Mouse (Mus musculus): Measurements from ENCODE around the gene Rpp38. TPM values are rescaled to one million over a fixed set of nuclear protein-coding genes. Genes with fewer than 3 reads are reported as not detected.

Gene Rpp38
- total and polyA plus RNA-seq, 3 experiments, result 2.8 to 5.8 (median 4.3) TPM

DNA sequence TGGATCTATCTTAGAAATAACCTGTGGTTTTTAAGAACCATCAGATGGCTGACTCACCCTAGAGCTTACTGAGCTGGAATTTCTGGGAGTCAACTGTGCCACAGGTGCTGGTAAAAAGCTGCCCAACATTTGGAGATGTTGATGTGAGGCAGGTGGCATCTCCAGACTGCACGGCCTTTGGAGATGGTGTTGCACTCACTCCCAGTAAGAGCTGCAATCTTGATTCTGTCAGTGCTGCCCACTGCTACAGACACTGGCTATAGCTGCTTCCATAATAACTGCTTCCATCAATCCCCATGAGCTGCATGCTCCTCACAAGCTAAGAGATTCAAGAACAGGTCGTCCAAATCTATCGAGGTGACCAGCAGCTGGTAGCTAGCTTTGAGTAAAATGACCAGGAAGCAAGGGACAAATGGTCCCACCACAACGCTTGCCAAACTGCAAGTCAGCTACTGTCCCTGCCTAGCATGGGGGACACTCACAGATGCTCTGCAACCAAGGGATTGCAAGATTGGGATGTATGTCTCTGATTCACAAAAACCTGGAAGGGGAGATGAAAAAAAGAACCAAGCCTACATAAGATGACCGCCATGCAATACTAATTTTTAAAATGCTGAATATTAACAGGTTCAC lies 1.3 kb downstream of the Rpp38 start:
- Histone ChIP-seq H3K4me1 (ENCODE audit: control insufficient read depth, insufficient read depth, low read length) (peaks cover 2% of the 10 kb centered on the region; the same call in 1 of the 2 replicates), H3K27me3 (ENCODE audit: control insufficient read depth, insufficient read depth, low read length) (no peaks in the 10 kb centered on the region), H3K4me3 (no peak overlapping the region), H3K27ac (no peak overlapping the region), H3K36me3 (ENCODE audit: control insufficient read depth, insufficient read depth, low read length) (no peaks in the 10 kb centered on the region; the same call in 1 of the 2 replicates), H3K9ac (ENCODE audit: low read depth, low read length) (no peak overlapping the region), H3K79me2 (replicated peaks; ENCODE audit: control insufficient read depth, insufficient read depth, low read length) (no peaks in the 10 kb centered on the region)
- intact Hi-C loops (cut with DNase I), result loop anchor here (5.0 kb wide), 3 partner anchors 91 to 214 kb away; partner anchors contain the start of genes Dclre1c and Meig1
- DNase-seq, result no peak
- WGBS, result 64% methylated on average over 5 of the region's 5 CpGs
- TF ChIP-seq POLR2A (IDR thresholded peaks at IDR 0.05; ENCODE audit: insufficient read depth, low read depth, low read length) (no peak), CTCF (IDR thresholded peaks at IDR 0.05) (no peak), EP300 (IDR thresholded peaks at IDR 0.05; ENCODE audit: insufficient read depth, low read depth, low read length) (no peak)

DNA sequence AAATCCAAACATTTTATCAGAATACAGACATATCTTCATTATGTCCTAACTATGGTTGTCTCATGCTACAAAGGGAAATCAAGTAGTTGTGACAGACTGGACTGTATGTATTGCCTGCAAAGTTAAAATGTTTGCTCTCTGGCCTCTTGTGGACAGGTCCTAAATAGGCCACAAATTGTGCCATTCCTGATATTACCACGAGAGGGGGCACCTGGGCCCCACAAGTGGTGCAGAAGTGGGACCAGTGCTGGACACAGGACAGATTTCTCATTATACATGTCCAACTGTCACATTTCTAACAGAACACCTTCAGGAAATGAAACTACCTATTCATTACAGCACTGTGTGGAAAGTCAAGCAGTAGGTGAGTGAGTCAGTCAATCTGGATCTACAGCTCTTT lies 5.1 kb downstream of the Rpp38 start:
- no peak overlapping the region for H3K27ac ChIP-seq
- DNase-seq, result peak; percentile 51 to 60
- H3K4me3 ChIP-seq, result no peak overlapping the region
- intact Hi-C loops (cut with DNase I), result loop anchor here (2.0 kb wide), 1 partner anchor 239 kb away; no protein-coding TSS in a partner anchor
- TF ChIP-seq POLR2A (IDR thresholded peaks at IDR 0.05; ENCODE audit: insufficient read depth, low read depth, low read length) (no peak), CTCF (IDR thresholded peaks at IDR 0.05) (peak; percentile 86)
- no peaks in the 10 kb centered on the region; the same call in none of the 2 replicates for H3K36me3 ChIP-seq (ENCODE audit: control insufficient read depth, insufficient read depth, low read length)
- no peaks in the 10 kb centered on the region for H3K79me2 ChIP-seq (replicated peaks; ENCODE audit: control insufficient read depth, insufficient read depth, low read length)
- H3K9ac ChIP-seq (ENCODE audit: low read depth, low read length), result no peak overlapping the region
- H3K4me1 ChIP-seq (ENCODE audit: control insufficient read depth, insufficient read depth, low read length), result no peaks in the 10 kb centered on the region
- WGBS, result 28% methylated on average over 1 of the region's 1 CpGs
- no peaks in the 10 kb centered on the region for H3K27me3 ChIP-seq (ENCODE audit: control insufficient read depth, insufficient read depth, low read length)

DNA sequence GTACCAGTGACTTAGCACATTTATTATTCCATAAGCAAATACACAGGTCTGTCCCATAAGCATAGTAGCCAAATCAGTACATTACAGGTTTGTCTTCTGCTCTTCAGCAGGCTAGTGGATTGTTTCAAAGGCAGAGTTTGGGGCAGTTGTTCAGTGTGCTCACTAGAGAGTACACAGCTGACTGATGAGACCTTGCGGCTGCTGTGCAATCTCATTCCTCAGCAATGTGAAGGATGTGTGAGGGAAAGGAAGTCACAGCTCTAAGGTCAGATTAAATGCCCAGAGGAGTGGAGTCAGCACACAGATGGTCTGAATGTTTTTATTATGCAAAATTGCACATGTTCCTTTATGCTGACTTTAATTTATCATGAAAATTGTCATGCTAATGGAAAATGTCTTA lies 5.9 kb downstream of the Rpp38 start:
- no peaks in the 10 kb centered on the region for H3K4me1 ChIP-seq (ENCODE audit: control insufficient read depth, insufficient read depth, low read length)
- H3K27me3 ChIP-seq (ENCODE audit: control insufficient read depth, insufficient read depth, low read length), result no peaks in the 10 kb centered on the region
- DNase-seq, result no peak
- H3K9ac ChIP-seq (ENCODE audit: low read depth, low read length), result no peak overlapping the region
- intact Hi-C loops (cut with DNase I), result loop anchor here (2.0 kb wide), 1 partner anchor 238 kb away; no protein-coding TSS in a partner anchor
- no peak overlapping the region for H3K4me3 ChIP-seq
- no peak overlapping the region for H3K27ac ChIP-seq
- no peaks in the 10 kb centered on the region; the same call in 1 of the 2 replicates for H3K36me3 ChIP-seq (ENCODE audit: control insufficient read depth, insufficient read depth, low read length)
- 49% methylated on average over 1 of the region's 1 CpGs for WGBS
- TF ChIP-seq POLR2A (IDR thresholded peaks at IDR 0.05; ENCODE audit: insufficient read depth, low read depth, low read length) (no peak), CTCF (IDR thresholded peaks at IDR 0.05) (no peak), EP300 (IDR thresholded peaks at IDR 0.05; ENCODE audit: insufficient read depth, low read depth, low read length) (no peak)
- H3K79me2 ChIP-seq (replicated peaks; ENCODE audit: control insufficient read depth, insufficient read depth, low read length), result no peaks in the 10 kb centered on the region

DNA sequence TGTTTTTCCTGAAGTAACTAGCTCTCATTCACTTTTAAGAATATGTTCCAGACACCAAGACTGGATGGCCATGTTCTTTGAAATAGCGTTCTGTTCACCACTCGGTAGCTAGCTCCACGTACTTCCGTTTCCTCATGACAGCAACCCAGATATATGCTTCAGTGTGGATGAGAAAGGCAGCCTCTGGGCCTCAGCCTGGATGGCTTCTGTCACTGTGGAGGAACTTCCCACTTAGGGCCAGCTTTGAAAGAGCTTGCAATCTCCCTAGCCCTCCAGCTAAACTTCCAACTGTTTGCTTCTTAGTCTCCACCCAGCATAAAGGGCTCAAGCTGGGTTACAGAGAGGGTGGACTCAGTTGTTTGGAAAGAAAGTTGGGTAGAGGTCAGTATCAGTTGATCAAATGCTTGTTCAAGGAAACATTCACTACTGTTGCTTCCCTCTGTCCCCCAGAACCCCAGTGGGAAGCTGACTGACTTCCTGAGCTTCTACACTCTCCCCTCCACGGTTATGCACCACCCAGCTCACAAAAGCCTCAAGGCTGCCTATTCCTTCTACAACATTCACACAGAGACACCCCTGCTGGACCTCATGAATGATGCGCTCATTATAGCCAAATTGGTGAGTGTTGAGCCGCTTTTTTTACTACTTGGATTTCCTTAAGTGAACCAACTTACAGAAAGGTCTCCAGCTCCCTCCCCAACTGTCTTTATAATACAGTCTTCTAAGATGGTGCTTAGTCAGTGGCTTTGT lies 7.9 kb downstream of the Rpp38 start:
- intact Hi-C loops (cut with DNase I), result no loop called here
- Histone ChIP-seq H3K27me3 (ENCODE audit: control insufficient read depth, insufficient read depth, low read length) (no peaks in the 10 kb centered on the region), H3K4me3 (no peak overlapping the region), H3K27ac (no peak overlapping the region), H3K36me3 (ENCODE audit: control insufficient read depth, insufficient read depth, low read length) (no peaks in the 10 kb centered on the region; the same call in 1 of the 2 replicates), H3K4me1 (ENCODE audit: control insufficient read depth, insufficient read depth, low read length) (no peaks in the 10 kb centered on the region), H3K9ac (ENCODE audit: low read depth, low read length) (no peak overlapping the region), H3K79me2 (replicated peaks; ENCODE audit: control insufficient read depth, insufficient read depth, low read length) (no peaks in the 10 kb centered on the region)
- TF ChIP-seq EP300 (IDR thresholded peaks at IDR 0.05; ENCODE audit: insufficient read depth, low read depth, low read length), result no peak
- TF ChIP-seq CTCF (IDR thresholded peaks at IDR 0.05), result no peak
- no peak for TF ChIP-seq POLR2A (IDR thresholded peaks at IDR 0.05; ENCODE audit: insufficient read depth, low read depth, low read length)
- DNase-seq, result no peak
- 92% methylated on average over 7 of the region's 7 CpGs for WGBS

DNA sequence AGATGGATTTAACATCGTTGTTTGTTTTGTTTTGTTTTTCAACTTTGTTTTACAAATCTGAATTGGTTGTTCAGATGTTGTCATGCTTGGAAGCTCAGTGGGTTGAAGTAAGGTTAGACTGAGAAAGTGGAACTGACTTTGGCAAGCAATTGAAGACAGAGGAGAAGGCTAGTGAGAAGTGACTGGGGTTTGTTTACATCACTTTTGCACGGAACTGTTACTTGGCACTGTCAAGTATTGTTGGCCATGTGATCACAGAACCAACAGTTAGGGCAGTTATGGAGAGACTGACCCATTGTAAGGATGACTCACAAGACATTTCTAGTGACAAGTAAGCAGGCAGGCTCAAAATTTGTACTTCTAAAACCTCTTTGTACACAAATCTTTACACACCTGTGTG lies 9.3 kb downstream of the Rpp38 start:
- no peaks in the 10 kb centered on the region for H3K4me1 ChIP-seq (ENCODE audit: control insufficient read depth, insufficient read depth, low read length)
- H3K27ac ChIP-seq, result no peak overlapping the region
- H3K9ac ChIP-seq (ENCODE audit: low read depth, low read length), result no peak overlapping the region
- intact Hi-C loops (cut with DNase I), result no loop called here
- no peak for TF ChIP-seq EP300 (IDR thresholded peaks at IDR 0.05; ENCODE audit: insufficient read depth, low read depth, low read length)
- no peak for TF ChIP-seq CTCF (IDR thresholded peaks at IDR 0.05)
- no peak for TF ChIP-seq POLR2A (IDR thresholded peaks at IDR 0.05; ENCODE audit: insufficient read depth, low read depth, low read length)
- H3K4me3 ChIP-seq, result no peak overlapping the region
- H3K79me2 ChIP-seq (replicated peaks; ENCODE audit: control insufficient read depth, insufficient read depth, low read length), result no peaks in the 10 kb centered on the region
- no peaks in the 10 kb centered on the region; the same call in 1 of the 2 replicates for H3K36me3 ChIP-seq (ENCODE audit: control insufficient read depth, insufficient read depth, low read length)
- DNase-seq, result no peak
- no peaks in the 10 kb centered on the region for H3K27me3 ChIP-seq (ENCODE audit: control insufficient read depth, insufficient read depth, low read length)
- 73% methylated on average over 2 of the region's 2 CpGs for WGBS

Measured in heart, adult 2 months (tissue).